Mouse (Mus musculus): ENCODE measurements around the gene Ngb. TPM values are rescaled to one million over a fixed set of nuclear protein-coding genes. Genes with fewer than 3 reads are reported as not detected.

The Ngb gene
- polyA plus RNA-seq, 1 experiment from 2014 or later: 0.38 TPM

DNA sequence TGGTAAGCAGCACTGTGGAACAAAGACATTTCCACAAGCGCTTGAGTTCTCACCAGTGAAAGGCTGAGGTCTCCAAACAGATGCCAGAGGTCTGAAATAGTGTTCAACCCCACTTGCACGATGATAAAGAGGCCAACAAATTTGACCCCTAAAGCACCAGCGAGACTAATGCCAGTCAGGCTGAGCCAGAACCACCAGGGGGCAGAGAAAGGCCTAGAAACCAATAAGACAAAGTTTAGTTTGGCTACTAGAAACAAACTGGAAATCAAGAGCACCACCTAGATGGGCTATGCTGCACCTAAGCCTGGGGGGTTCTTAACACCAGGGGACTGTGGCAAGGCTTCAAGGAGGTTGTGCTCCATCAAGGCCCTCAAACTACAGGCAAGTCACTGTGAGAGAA, 29.3 kb upstream of the Ngb start:
- Histone ChIP-seq H3K27ac (no peak overlapping the region), H3K4me3 (no peak overlapping the region), H3K4me1 (no peaks in the 10 kb centered on the region), H3K36me3 (peaks cover 31% of the 10 kb centered on the region), H3K27me3 (no peaks in the 10 kb centered on the region), H3K4me2 (no peak overlapping the region), H3K9me3 (no peaks in the 10 kb centered on the region), H3K9ac (no peak overlapping the region)
- ATAC-seq (ENCODE audit: insufficient number of reproducible peaks, insufficient read depth, low FRiP score, low TSS enrichment, low read depth): no peak
- WGBS: 69% methylated on average over 3 of the region's 3 CpGs

DNA sequence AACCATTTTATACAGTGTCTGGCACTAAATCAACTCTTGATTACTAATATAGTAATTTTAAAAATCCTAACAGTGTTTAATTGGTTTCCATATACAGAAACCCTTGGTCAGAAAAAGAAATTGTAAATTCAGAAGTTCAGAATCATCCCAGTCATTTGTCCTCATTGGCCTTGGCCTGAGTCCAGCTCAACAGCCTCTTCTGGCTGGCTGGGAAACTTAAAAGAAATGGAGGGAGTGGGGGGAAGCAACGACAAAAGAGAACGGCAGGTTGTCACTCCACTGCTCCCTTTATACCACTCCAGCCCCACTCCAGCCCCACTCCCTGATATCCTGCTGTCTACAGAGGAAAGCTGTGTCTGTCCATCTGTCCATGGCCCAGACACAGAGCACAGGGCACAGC, 28.8 kb upstream of the Ngb start:
- peaks cover 31% of the 10 kb centered on the region for H3K36me3 ChIP-seq
- no peak for ATAC-seq (ENCODE audit: insufficient number of reproducible peaks, insufficient read depth, low FRiP score, low TSS enrichment, low read depth)
- 80% methylated on average over 2 of the region's 2 CpGs for WGBS

DNA sequence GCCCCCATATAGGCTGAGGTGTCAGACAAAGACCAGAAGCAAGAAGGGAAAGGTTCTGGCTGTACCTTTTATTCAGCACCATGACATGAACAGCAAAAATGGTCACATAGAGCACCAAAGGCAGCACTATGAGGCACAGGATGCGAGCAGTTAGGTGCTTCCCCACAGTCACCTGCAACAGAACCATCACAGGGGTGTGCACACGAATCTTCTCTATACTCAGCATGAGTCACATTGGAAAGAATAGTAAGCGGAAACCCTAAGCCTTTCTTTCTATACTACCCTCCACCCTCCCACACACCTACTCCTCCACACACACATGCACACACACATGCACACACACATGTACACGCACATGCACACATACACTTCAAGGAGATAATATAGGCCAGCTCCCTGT, 27.9 kb upstream of the Ngb start:
- Histone ChIP-seq H3K36me3 (peaks cover 29% of the 10 kb centered on the region), H3K27me3 (no peaks in the 10 kb centered on the region)
- WGBS: 89% methylated on average over 4 of the region's 4 CpGs

More for the DNA sequence above, 28.8 kb upstream of the Ngb start:
- no peak overlapping the region for H3K4me3 ChIP-seq
- H3K27ac ChIP-seq: no peak overlapping the region
- H3K4me1 ChIP-seq: no peaks in the 10 kb centered on the region
- H3K9ac ChIP-seq: no peak overlapping the region
- no peaks in the 10 kb centered on the region for H3K27me3 ChIP-seq
- no peaks in the 10 kb centered on the region for H3K9me3 ChIP-seq
- no peak overlapping the region for H3K4me2 ChIP-seq

DNA sequence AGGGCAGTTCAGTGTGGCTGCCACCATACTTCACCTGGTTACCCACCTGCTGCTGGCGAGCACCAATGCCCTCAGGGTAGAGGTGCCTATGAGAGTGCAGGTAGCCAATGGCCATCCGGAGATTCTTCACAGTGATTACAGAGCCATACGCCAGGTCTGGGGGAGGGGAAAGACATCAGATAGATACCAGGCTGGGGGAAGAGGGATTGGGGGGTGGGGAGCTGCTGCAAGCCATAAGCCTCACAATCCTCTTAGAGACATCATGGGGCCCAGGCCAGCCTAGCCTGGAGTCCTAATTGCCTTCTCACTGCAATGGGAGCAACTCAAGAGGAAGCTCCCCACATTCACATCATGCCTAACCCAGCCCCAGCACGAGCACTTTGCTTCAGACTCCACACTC, 24.9 kb upstream of the Ngb start:
- no peaks in the 10 kb centered on the region for H3K9me3 ChIP-seq
- no peak overlapping the region for H3K9ac ChIP-seq
- no peak overlapping the region for H3K4me3 ChIP-seq
- WGBS: 56% methylated on average over 4 of the region's 4 CpGs
- ATAC-seq (ENCODE audit: insufficient number of reproducible peaks, insufficient read depth, low FRiP score, low TSS enrichment, low read depth): no peak; the same call in 1 of the 2 replicates
- no peaks in the 10 kb centered on the region for H3K27me3 ChIP-seq
- H3K4me2 ChIP-seq: no peak overlapping the region
- H3K36me3 ChIP-seq: peaks cover 42% of the 10 kb centered on the region
- H3K27ac ChIP-seq: no peak overlapping the region
- H3K4me1 ChIP-seq: no peaks in the 10 kb centered on the region

More for the DNA sequence above, 27.9 kb upstream of the Ngb start:
- Histone ChIP-seq H3K9me3 (no peaks in the 10 kb centered on the region), H3K27ac (no peak overlapping the region), H3K4me1 (no peaks in the 10 kb centered on the region), H3K4me3 (no peak overlapping the region), H3K4me2 (no peak overlapping the region), H3K9ac (no peak overlapping the region)
- no peak for ATAC-seq (ENCODE audit: insufficient number of reproducible peaks, insufficient read depth, low FRiP score, low TSS enrichment, low read depth)

DNA sequence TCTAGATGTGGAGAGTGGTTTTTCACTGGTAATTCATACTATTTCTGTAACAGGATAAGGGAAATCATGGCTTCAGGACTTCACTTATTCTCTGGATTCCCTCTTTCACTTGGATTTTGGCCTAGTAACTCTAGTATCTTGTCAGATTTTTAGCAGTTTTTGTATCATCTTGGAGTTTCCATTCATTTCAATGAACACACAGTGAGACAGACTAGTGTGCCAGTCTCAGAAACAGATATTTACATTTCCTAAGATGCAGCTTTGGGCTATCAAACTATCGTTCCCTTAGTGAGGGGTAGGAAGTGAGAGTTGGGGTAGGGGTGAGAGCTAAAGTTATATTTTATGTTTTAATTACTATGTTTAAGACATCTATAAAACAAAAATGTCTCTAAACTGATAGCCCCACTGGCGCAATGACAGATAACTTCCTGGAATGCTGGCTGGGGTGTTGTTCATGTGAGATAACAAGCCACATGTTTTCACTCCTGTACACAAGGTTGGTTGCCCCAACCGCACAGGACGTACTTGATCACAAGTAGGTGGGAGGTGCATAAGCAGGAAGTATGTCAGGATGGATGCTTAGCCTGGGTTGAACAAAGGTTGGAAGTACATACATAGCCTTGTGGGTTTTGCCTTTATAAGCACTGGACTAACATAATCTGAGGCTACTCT, 19.7 kb upstream of the Ngb start:
- Histone ChIP-seq H3K4me3 (no peak overlapping the region), H3K9ac (no peak overlapping the region), H3K4me2 (no peak overlapping the region), H3K27me3 (no peaks in the 10 kb centered on the region), H3K4me1 (no peaks in the 10 kb centered on the region), H3K27ac (no peak overlapping the region), H3K36me3 (peaks cover 31% of the 10 kb centered on the region), H3K9me3 (no peaks in the 10 kb centered on the region)
- 95% methylated on average over 4 of the region's 4 CpGs for WGBS
- no peak for ATAC-seq (ENCODE audit: insufficient number of reproducible peaks, insufficient read depth, low FRiP score, low TSS enrichment, low read depth)

DNA sequence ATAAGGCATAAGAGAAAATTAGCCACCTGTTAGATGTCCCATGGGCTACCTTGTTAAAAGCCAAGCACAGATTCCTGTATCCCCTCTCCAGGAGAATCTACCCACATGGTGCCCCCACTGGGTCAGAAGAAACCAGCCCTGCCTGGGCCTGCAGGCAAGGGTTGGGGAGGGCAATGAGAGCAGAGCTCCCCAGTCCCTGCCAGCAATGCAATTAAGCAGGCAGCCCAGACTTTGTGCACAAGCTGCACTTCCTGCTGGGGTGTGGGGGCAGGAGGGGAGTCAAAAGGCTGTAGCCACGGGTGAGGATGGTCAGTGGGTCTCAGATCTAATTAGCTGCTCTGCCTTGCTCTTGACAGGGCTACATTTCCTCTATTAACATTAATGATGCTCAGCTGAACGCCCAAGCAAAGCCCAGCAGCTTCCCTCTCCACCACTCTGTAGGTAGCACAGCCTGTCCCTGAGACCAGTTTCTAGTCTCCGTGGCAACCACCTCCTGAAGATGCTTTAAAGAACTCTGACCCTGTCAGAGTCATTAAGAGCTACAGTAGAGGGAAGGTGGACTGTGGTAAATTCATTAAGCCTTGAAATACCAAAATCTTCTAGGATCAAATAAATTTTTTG, 5.1 kb upstream of the Ngb start:
- 34% methylated on average over 3 of the region's 3 CpGs for WGBS
- ATAC-seq (ENCODE audit: insufficient number of reproducible peaks, insufficient read depth, low FRiP score, low TSS enrichment, low read depth): no peak
- no peak overlapping the region for H3K27ac ChIP-seq

DNA sequence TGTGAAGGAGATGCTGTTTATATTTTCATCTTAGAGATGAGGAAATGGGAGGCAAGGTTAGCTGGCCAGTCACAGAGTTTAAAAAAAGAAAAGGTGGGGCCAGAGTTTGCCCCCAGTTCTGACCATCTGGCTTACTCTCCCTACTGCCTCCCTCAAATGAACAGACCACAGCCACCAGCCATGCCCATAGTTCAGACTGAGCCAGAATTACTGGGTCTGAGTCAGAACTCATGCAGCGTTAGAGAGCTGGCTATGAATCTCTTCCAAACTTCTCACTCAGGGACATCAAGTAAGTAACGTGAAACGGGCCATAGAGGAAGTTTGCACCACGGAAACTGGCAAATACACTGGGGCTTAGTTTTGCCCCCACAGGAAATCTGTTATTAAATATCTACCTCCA, 2.5 kb upstream of the Ngb start:
- no peak overlapping the region for H3K27ac ChIP-seq
- peaks cover 39% of the 10 kb centered on the region for H3K27me3 ChIP-seq
- no peak overlapping the region for H3K4me3 ChIP-seq
- no peaks in the 10 kb centered on the region for H3K9me3 ChIP-seq
- peaks cover 16% of the 10 kb centered on the region for H3K36me3 ChIP-seq
- H3K9ac ChIP-seq: no peak overlapping the region
- WGBS: 66% methylated on average over 4 of the region's 4 CpGs
- H3K4me1 ChIP-seq: peaks cover 10% of the 10 kb centered on the region
- no peak for ATAC-seq (ENCODE audit: insufficient number of reproducible peaks, insufficient read depth, low FRiP score, low TSS enrichment, low read depth)
- no peak overlapping the region for H3K4me2 ChIP-seq

More for the DNA sequence above, 5.1 kb upstream of the Ngb start:
- Histone ChIP-seq H3K9me3 (no peaks in the 10 kb centered on the region), H3K4me1 (no peaks in the 10 kb centered on the region; the same call in 1 of the 2 replicates), H3K4me3 (no peak overlapping the region), H3K4me2 (no peak overlapping the region), H3K36me3 (peaks cover 35% of the 10 kb centered on the region), H3K9ac (no peak overlapping the region), H3K27me3 (peaks cover 12% of the 10 kb centered on the region)

DNA sequence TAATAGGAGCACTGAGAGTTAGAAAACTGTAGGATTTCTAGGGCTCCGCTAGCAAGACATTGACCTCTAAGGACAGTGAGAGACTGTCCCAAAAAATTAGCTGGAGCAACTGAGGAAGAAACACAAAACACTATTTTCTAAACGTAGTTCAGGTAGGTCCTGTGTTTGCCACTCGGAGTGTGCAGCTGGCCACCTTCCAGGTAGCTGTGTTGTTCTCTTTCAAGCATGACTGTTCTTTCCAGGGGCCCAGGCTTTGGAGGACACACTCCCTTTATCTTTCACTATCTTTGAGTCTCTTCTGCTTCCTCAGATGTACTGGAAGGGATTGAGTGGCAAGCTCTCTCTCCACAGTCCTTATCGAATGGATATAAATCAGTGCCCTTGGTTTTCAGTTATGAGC, 1.1 kb upstream of the Ngb start:
- Histone ChIP-seq H3K36me3 (peaks cover 3% of the 10 kb centered on the region; the same call in 1 of the 2 replicates), H3K4me2 (no peak overlapping the region), H3K4me1 (peaks cover 10% of the 10 kb centered on the region), H3K4me3 (no peak overlapping the region), H3K9ac (no peak overlapping the region), H3K27me3 (peaks cover 43% of the 10 kb centered on the region), H3K27ac (no peak overlapping the region), H3K9me3 (no peaks in the 10 kb centered on the region)
- WGBS: 87% methylated on average over 4 of the region's 4 CpGs
- no peak for ATAC-seq (ENCODE audit: insufficient number of reproducible peaks, insufficient read depth, low FRiP score, low TSS enrichment, low read depth)

DNA sequence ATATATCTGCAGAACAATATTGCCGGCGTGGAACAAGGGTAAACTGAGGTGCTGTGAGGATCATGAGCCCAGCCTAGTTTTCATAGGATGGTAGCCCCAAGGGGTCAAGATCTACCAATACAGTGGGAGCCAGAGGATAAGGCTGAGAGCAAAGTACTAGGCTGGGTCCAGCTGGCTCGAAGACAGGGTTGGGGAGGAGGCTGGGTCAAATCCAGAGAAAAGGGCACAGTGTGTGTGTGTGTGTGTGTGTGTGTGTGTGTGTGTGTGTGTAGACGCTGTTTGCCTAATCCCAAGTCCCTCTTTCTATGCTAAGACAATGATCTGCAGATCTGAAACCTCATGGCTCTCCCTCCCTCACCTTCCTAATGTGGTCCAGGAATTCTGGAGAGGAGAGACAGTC, 2.0 kb downstream of the Ngb start:
- Histone ChIP-seq H3K36me3 (no peaks in the 10 kb centered on the region), H3K27me3 (peaks cover 43% of the 10 kb centered on the region), H3K9ac (no peak overlapping the region), H3K4me1 (peaks cover 10% of the 10 kb centered on the region), H3K27ac (no peak overlapping the region), H3K4me2 (no peak overlapping the region), H3K9me3 (no peaks in the 10 kb centered on the region), H3K4me3 (no peak overlapping the region)
- 85% methylated on average over 4 of the region's 4 CpGs for WGBS
- no peak for ATAC-seq (ENCODE audit: insufficient number of reproducible peaks, insufficient read depth, low FRiP score, low TSS enrichment, low read depth)

DNA sequence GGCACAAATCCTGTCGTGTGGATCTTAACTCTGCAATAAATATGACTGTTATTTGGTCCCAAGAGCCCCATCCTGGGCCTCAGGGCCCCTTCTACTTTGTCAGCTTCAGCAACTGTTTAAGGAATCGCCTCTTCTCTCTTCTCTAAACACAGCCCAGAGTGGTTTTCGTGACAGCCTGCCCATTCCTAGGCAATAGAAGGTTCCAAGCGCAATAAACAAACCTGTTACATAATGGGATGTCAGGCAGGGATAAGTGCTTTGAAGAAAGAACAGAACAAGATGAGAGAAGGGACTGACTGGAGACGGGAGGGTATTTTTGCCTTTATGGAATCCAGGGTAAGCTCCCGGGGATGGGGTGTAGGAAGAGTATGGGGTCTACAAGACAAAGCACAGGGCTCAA, 8.7 kb downstream of the Ngb start:
- H3K9me3 ChIP-seq: no peaks in the 10 kb centered on the region
- no peaks in the 10 kb centered on the region for H3K4me1 ChIP-seq
- no peaks in the 10 kb centered on the region for H3K36me3 ChIP-seq
- H3K9ac ChIP-seq: no peak overlapping the region
- no peak for ATAC-seq (ENCODE audit: insufficient number of reproducible peaks, insufficient read depth, low FRiP score, low TSS enrichment, low read depth)
- H3K4me3 ChIP-seq: no peak overlapping the region
- no peak overlapping the region for H3K27ac ChIP-seq
- WGBS: 74% methylated on average over 6 of the region's 6 CpGs
- no peaks in the 10 kb centered on the region for H3K27me3 ChIP-seq
- no peak overlapping the region for H3K4me2 ChIP-seq

DNA sequence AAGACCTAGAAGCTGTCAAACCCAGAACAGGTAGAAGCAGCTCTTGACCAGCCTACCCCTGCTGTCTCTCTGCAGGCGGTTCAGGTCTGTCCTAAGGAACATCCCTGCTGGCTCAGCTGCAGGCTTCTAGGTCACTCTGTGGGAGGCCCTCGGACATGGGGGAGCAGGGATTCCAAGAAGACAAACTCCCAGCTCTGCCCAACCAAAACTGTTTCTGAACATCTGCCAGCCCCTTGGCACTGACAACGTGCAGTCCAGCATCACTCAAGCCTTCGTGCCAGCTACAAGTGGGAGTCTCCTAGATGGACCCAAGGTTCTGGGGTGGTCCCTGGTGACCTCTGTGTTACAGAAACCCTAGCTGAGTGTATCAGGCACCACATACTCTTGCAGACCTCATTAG, 9.1 kb downstream of the Ngb start:
- Histone ChIP-seq H3K9ac (no peak overlapping the region), H3K9me3 (no peaks in the 10 kb centered on the region), H3K4me2 (no peak overlapping the region), H3K4me3 (no peak overlapping the region), H3K27me3 (no peaks in the 10 kb centered on the region), H3K36me3 (no peaks in the 10 kb centered on the region), H3K27ac (no peak overlapping the region), H3K4me1 (no peaks in the 10 kb centered on the region)
- ATAC-seq (ENCODE audit: insufficient number of reproducible peaks, insufficient read depth, low FRiP score, low TSS enrichment, low read depth): no peak
- 73% methylated on average over 4 of the region's 4 CpGs for WGBS

DNA sequence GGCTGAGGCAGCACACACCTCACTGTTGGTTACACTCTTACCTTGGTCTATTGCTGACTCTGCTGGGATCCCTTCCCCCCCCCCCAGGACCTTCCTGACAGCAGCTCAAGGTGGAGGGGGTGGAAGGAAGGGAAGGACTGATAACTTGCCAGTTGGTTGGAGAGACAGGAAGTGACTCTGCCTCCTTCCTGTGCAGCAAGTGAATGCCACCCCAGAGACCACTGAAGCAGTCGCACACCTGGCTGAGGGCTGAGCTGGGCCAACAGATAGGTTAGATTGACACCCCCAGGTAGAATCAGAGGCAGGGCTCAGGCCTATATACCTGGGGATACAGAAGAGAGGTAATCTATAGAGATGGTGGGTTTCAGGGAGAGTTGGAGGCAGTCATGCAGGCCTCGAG, 10.4 kb downstream of the Ngb start:
- Histone ChIP-seq H3K4me3 (no peak overlapping the region), H3K27me3 (no peaks in the 10 kb centered on the region), H3K36me3 (no peaks in the 10 kb centered on the region), H3K4me2 (no peak overlapping the region), H3K9ac (no peak overlapping the region), H3K27ac (no peak overlapping the region), H3K9me3 (no peaks in the 10 kb centered on the region), H3K4me1 (no peaks in the 10 kb centered on the region)
- no peak for ATAC-seq (ENCODE audit: insufficient number of reproducible peaks, insufficient read depth, low FRiP score, low TSS enrichment, low read depth)
- 92% methylated on average over 2 of the region's 2 CpGs for WGBS

Measured in embryonic facial prominence, embryonic 13.5 days (tissue).